Mouse (Mus musculus): ENCODE data around the gene Gm39653. TPM values are rescaled to one million over a fixed set of nuclear protein-coding genes. Genes with fewer than 3 reads are reported as not detected.
A peak's percentile ranks its signal among the peaks of the same experiment; 100 is the strongest.

The Gm39653 gene
- polyA plus RNA-seq, 1 experiment from 2014 or later, result not detected

GRCm38 (mm10) chr1:63576803-63577202 lies 39.0 kb upstream of the Gm39653 start:
- ATAC-seq, result no peak
- H3K4me2 ChIP-seq (ENCODE audit: low read depth, low read length), result no peak overlapping the region
- H3K9me3 ChIP-seq (ENCODE audit: low read length), result no peaks in the 10 kb centered on the region
- no peaks in the 10 kb centered on the region for H3K36me3 ChIP-seq (replicated peaks; ENCODE audit: insufficient read depth, low read length)
- no peak overlapping the region for H3K4me3 ChIP-seq (ENCODE audit: low read depth, low read length)
- DNase-seq, result no peak
- 67% methylated on average over 5 of the region's 5 CpGs for WGBS (ENCODE audit: insufficient replicate concordance)
- TF ChIP-seq EP300 (IDR thresholded peaks at IDR 0.05; ENCODE audit: low read depth), result no peak
- TF ChIP-seq CTCF (IDR thresholded peaks at IDR 0.05; ENCODE audit: low read depth), result no peak
- H3K27me3 ChIP-seq (ENCODE audit: insufficient read depth, low read length), result no peaks in the 10 kb centered on the region
- no peak overlapping the region for H3K9ac ChIP-seq (replicated peaks)
- H3K4me1 ChIP-seq (ENCODE audit: insufficient read depth), result no peaks in the 10 kb centered on the region
- no peak overlapping the region for H3K27ac ChIP-seq (ENCODE audit: low read depth)

GRCm38 (mm10) chr1:63579153-63579552 lies 36.6 kb upstream of the Gm39653 start:
- no peaks in the 10 kb centered on the region for H3K36me3 ChIP-seq (replicated peaks; ENCODE audit: insufficient read depth, low read length)
- no peak for ATAC-seq
- H3K9me3 ChIP-seq (ENCODE audit: low read length), result no peaks in the 10 kb centered on the region
- no peak for TF ChIP-seq EP300 (IDR thresholded peaks at IDR 0.05; ENCODE audit: low read depth)
- no peak for TF ChIP-seq CTCF (IDR thresholded peaks at IDR 0.05; ENCODE audit: low read depth)
- no peak overlapping the region for H3K4me2 ChIP-seq (ENCODE audit: low read depth, low read length)
- no peaks in the 10 kb centered on the region for H3K27me3 ChIP-seq (ENCODE audit: insufficient read depth, low read length)
- no peaks in the 10 kb centered on the region for H3K4me1 ChIP-seq (ENCODE audit: insufficient read depth)
- no peak for DNase-seq
- no peak overlapping the region for H3K4me3 ChIP-seq (ENCODE audit: low read depth, low read length)
- H3K9ac ChIP-seq (replicated peaks), result no peak overlapping the region
- 82% methylated on average over 8 of the region's 8 CpGs for WGBS (ENCODE audit: insufficient replicate concordance)
- H3K27ac ChIP-seq (ENCODE audit: low read depth), result no peak overlapping the region

- Histone ChIP-seq H3K9me3 (ENCODE audit: low read length) (no peaks in the 10 kb centered on the region), H3K27ac (ENCODE audit: low read depth) (no peak overlapping the region), H3K36me3 (replicated peaks; ENCODE audit: insufficient read depth, low read length) (no peaks in the 10 kb centered on the region), H3K27me3 (ENCODE audit: insufficient read depth, low read length) (no peaks in the 10 kb centered on the region), H3K4me3 (ENCODE audit: low read depth, low read length) (no peak overlapping the region), H3K4me1 (ENCODE audit: insufficient read depth) (no peaks in the 10 kb centered on the region), H3K9ac (replicated peaks) (no peak overlapping the region), H3K4me2 (ENCODE audit: low read depth, low read length) (no peak overlapping the region)
- DNase-seq (no peak), ATAC-seq (no peak)
- TF ChIP-seq CTCF (IDR thresholded peaks at IDR 0.05; ENCODE audit: low read depth) (no peak), EP300 (IDR thresholded peaks at IDR 0.05; ENCODE audit: low read depth) (no peak)
- WGBS (ENCODE audit: insufficient replicate concordance), result 76% methylated on average over 7 of the region's 7 CpGs
Measured at GRCm38 (mm10) chr1:63586869-63587268, 28.9 kb upstream of the Gm39653 start.

- ATAC-seq, result no peak
- no peak overlapping the region for H3K27ac ChIP-seq (ENCODE audit: low read depth)
- H3K4me3 ChIP-seq (ENCODE audit: low read depth, low read length), result no peak overlapping the region
- DNase-seq, result no peak
- TF ChIP-seq EP300 (IDR thresholded peaks at IDR 0.05; ENCODE audit: low read depth) (no peak), CTCF (IDR thresholded peaks at IDR 0.05; ENCODE audit: low read depth) (no peak)
- H3K9me3 ChIP-seq (ENCODE audit: low read length), result no peaks in the 10 kb centered on the region
- H3K4me2 ChIP-seq (ENCODE audit: low read depth, low read length), result no peak overlapping the region
- no peak overlapping the region for H3K9ac ChIP-seq (replicated peaks)
- H3K27me3 ChIP-seq (ENCODE audit: insufficient read depth, low read length), result no peaks in the 10 kb centered on the region
- no peaks in the 10 kb centered on the region for H3K4me1 ChIP-seq (ENCODE audit: insufficient read depth)
- no peaks in the 10 kb centered on the region for H3K36me3 ChIP-seq (replicated peaks; ENCODE audit: insufficient read depth, low read length)
- 32% methylated on average over 3 of the region's 3 CpGs for WGBS (ENCODE audit: insufficient replicate concordance)
Measured at GRCm38 (mm10) chr1:63603870-63604500, 11.8 kb upstream of the Gm39653 start.

- H3K9ac ChIP-seq (replicated peaks), result no peak overlapping the region
- DNase-seq (no peak), ATAC-seq (no peak)
- H3K4me2 ChIP-seq (ENCODE audit: low read depth, low read length), result no peak overlapping the region
- no peak overlapping the region for H3K27ac ChIP-seq (ENCODE audit: low read depth)
- H3K27me3 ChIP-seq (ENCODE audit: insufficient read depth, low read length), result 0 out of 2 replicates have a peak, but pooled peaks cover 2% of the 10 kb centered on the region
- no peaks in the 10 kb centered on the region for H3K36me3 ChIP-seq (replicated peaks; ENCODE audit: insufficient read depth, low read length)
- no peak overlapping the region for H3K4me3 ChIP-seq (ENCODE audit: low read depth, low read length)
- TF ChIP-seq CTCF (IDR thresholded peaks at IDR 0.05; ENCODE audit: low read depth) (no peak), EP300 (IDR thresholded peaks at IDR 0.05; ENCODE audit: low read depth) (no peak)
- 79% methylated on average over 4 of the region's 4 CpGs for WGBS (ENCODE audit: insufficient replicate concordance)
- H3K4me1 ChIP-seq (ENCODE audit: insufficient read depth), result no peaks in the 10 kb centered on the region
- no peaks in the 10 kb centered on the region for H3K9me3 ChIP-seq (ENCODE audit: low read length)
Measured at GRCm38 (mm10) chr1:63609613-63610012, 6.2 kb upstream of the Gm39653 start.

- 0 out of 2 replicates have a peak, but pooled peaks cover 2% of the 10 kb centered on the region for H3K27me3 ChIP-seq (ENCODE audit: insufficient read depth, low read length)
- no peak overlapping the region for H3K4me2 ChIP-seq (ENCODE audit: low read depth, low read length)
- no peak overlapping the region for H3K4me3 ChIP-seq (ENCODE audit: low read depth, low read length)
- no peaks in the 10 kb centered on the region for H3K36me3 ChIP-seq (replicated peaks; ENCODE audit: insufficient read depth, low read length)
- H3K27ac ChIP-seq (ENCODE audit: low read depth), result no peak overlapping the region
- no peaks in the 10 kb centered on the region for H3K4me1 ChIP-seq (ENCODE audit: insufficient read depth)
- H3K9me3 ChIP-seq (ENCODE audit: low read length), result no peaks in the 10 kb centered on the region
- TF ChIP-seq EP300 (IDR thresholded peaks at IDR 0.05; ENCODE audit: low read depth) (no peak), CTCF (IDR thresholded peaks at IDR 0.05; ENCODE audit: low read depth) (no peak)
- DNase-seq (peak; percentile 45), ATAC-seq (no peak)
- no peak overlapping the region for H3K9ac ChIP-seq (replicated peaks)
- WGBS (ENCODE audit: insufficient replicate concordance), result 3% methylated on average over 11 of the region's 11 CpGs
Measured at GRCm38 (mm10) chr1:63614594-63614993, 1.2 kb upstream of the Gm39653 start.

All from liver, postnatal 0 days (tissue).